Mouse (Mus musculus) C2C12 (cell line): Measurements from ENCODE around the gene H2al1j. TPM values are rescaled to one million over a fixed set of nuclear protein-coding genes. Genes with fewer than 3 reads are reported as not detected.
A peak's percentile ranks its signal among the peaks of the same experiment; 100 is the strongest.
"Not testable (repeated sequence)": the region's sequence is repeated elsewhere in the genome, so short reads cannot be mapped to it uniquely, and the experiment has no call there.

Source experiments
- H3K27me3 ChIP-seq: one replicate; pipeline ENCODE4 v1.6.1; 2011; ENCODE audit not compliant: control insufficient read depth, insufficient read depth, insufficient read length
- H3K36me3 ChIP-seq: one replicate; pipeline ENCODE4 v1.6.1; 2011; ENCODE audit not compliant: control insufficient read depth, insufficient read depth
- H3K4me3 ChIP-seq: one replicate; pipeline ENCODE4 v1.5.1; 2011; ENCODE audit warnings: mild to moderate bottlenecking, control low read depth; ENCODE audit not compliant: poor library complexity, insufficient read depth, severe bottlenecking
- H3K79me2 ChIP-seq: one replicate; pipeline ENCODE4 v1.6.1; 2011; ENCODE audit not compliant: control insufficient read depth, insufficient read depth
- H3K79me3 ChIP-seq: one replicate; pipeline ENCODE4 v1.6.1; 2011; ENCODE audit warnings: low read depth, control low read depth
- H3ac ChIP-seq: one replicate; pipeline ENCODE3; 2011; ENCODE audit warnings: low read depth; ENCODE audit not compliant: control insufficient read depth, insufficient read length
- CEBPB ChIP-seq: IDR thresholded peaks from one replicate; pipeline ENCODE4 v1.6.1; 2011; ENCODE audit warnings: low read depth, mild to moderate bottlenecking, control low read depth, moderate library complexity
- CTCF ChIP-seq: IDR thresholded peaks from one replicate; pipeline ENCODE4 v1.5.1; 2011; ENCODE audit not compliant: control insufficient read depth, insufficient read depth, insufficient read length
- FOSL1 ChIP-seq: IDR thresholded peaks from one replicate; pipeline ENCODE4 v1.8.0; 2011; ENCODE audit warnings: mild to moderate bottlenecking, low read length; ENCODE audit not compliant: poor library complexity, insufficient read depth, severe bottlenecking
- MAX ChIP-seq: IDR thresholded peaks from one replicate; pipeline ENCODE4 v1.6.1; 2011; ENCODE audit warnings: mild to moderate bottlenecking, control low read depth
- MYOD1 ChIP-seq: IDR thresholded peaks from one replicate; pipeline ENCODE4 v1.6.1; 2011; ENCODE audit warnings: low read depth; ENCODE audit not compliant: control insufficient read depth, insufficient read length
- MYOG ChIP-seq: IDR thresholded peaks from one replicate; pipeline ENCODE4 v1.6.1; 2011; ENCODE audit not compliant: control insufficient read depth, insufficient read length; ENCODE audit errors: extremely low read depth
- USF1 ChIP-seq: IDR thresholded peaks from one replicate; pipeline ENCODE4 v1.6.1; 2011; ENCODE audit warnings: low read depth, mild to moderate bottlenecking, control low read depth, moderate library complexity
- polyA plus RNA-seq: library from polyadenylated mRNA; unstranded; fragments of >200 nt; fragmentation: generic; extraction: Trizol; gene quantifications from one replicate; pipeline ENCODE4 v1.2.1, GENCODE M21; 2012; ENCODE audit warnings: missing spikeins

H2al1j gene
- polyA plus RNA-seq, 1 experiment, result not detected

- not testable (repeated sequence) for H3K27me3 ChIP-seq, H3K79me2 ChIP-seq, H3K36me3 ChIP-seq, H3K4me3 ChIP-seq, H3K79me3 ChIP-seq, H3ac ChIP-seq
Measured at GRCm38 (mm10) chrX:11317956-11318355, 9.7 kb upstream of the H2al1j start, which contains the start of gene H2al1g. H2al1g (plus strand) TSS chrX:11318256.

GRCm38 (mm10) chrX:11321192-11321591 is 6.4 kb upstream of the H2al1j start, which contains the start of gene H2al1h:
H2al1h (plus strand) TSS chrX:11321492.
- not testable (repeated sequence) for H3K79me2 ChIP-seq, H3K4me3 ChIP-seq, H3K36me3 ChIP-seq, H3K27me3 ChIP-seq, H3ac ChIP-seq, H3K79me3 ChIP-seq

- not testable (repeated sequence) for H3K79me3 ChIP-seq, H3K27me3 ChIP-seq, H3ac ChIP-seq, H3K4me3 ChIP-seq, H3K79me2 ChIP-seq, H3K36me3 ChIP-seq
Measured at GRCm38 (mm10) chrX:11324359-11324758, 3.3 kb upstream of the H2al1j start, which contains the start of gene H2al1i. H2al1i (plus strand) TSS chrX:11324659.

- H3K27me3 ChIP-seq, result no peaks in the 10 kb centered on the region
- TF ChIP-seq CTCF (no peak), FOSL1 (no peak), MYOG (no peak), MAX (no peak), CEBPB (no peak), USF1 (no peak), MYOD1 (no peak)
- no peaks in the 10 kb centered on the region for H3K79me2 ChIP-seq
- no peak overlapping the region for H3ac ChIP-seq
- H3K4me3 ChIP-seq, result no peak overlapping the region
- H3K79me3 ChIP-seq, result no peaks in the 10 kb centered on the region
- H3K36me3 ChIP-seq, result no peaks in the 10 kb centered on the region
Measured at GRCm38 (mm10) chrX:11345762-11346161, 18.1 kb downstream of the H2al1j start.

- Histone ChIP-seq H3K36me3 (no peaks in the 10 kb centered on the region), H3K4me3 (no peak overlapping the region), H3K27me3 (no peaks in the 10 kb centered on the region), H3K79me3 (no peaks in the 10 kb centered on the region), H3K79me2 (no peaks in the 10 kb centered on the region), H3ac (no peak overlapping the region)
- TF ChIP-seq MYOD1 (no peak), USF1 (no peak), CTCF (no peak), CEBPB (no peak), MYOG (no peak), FOSL1 (no peak), MAX (no peak)
Measured at GRCm38 (mm10) chrX:11346756-11347155, 19.1 kb downstream of the H2al1j start.

- H3K4me3 ChIP-seq, result no peak overlapping the region
- H3K79me2 ChIP-seq, result no peaks in the 10 kb centered on the region
- H3ac ChIP-seq, result no peak overlapping the region
- TF ChIP-seq MYOG (no peak), CEBPB (no peak), FOSL1 (no peak), CTCF (no peak), MYOD1 (no peak), MAX (no peak), USF1 (no peak)
- H3K36me3 ChIP-seq, result no peaks in the 10 kb centered on the region
- no peaks in the 10 kb centered on the region for H3K79me3 ChIP-seq
- H3K27me3 ChIP-seq, result no peaks in the 10 kb centered on the region
Measured at GRCm38 (mm10) chrX:11360823-11361222, 33.2 kb downstream of the H2al1j start.

GRCm38 (mm10) chrX:11361261-11361660 is 33.6 kb downstream of the H2al1j start:
- H3K36me3 ChIP-seq, result no peaks in the 10 kb centered on the region
- no peak overlapping the region for H3ac ChIP-seq
- no peak overlapping the region for H3K4me3 ChIP-seq
- no peaks in the 10 kb centered on the region for H3K79me3 ChIP-seq
- H3K79me2 ChIP-seq, result no peaks in the 10 kb centered on the region
- no peaks in the 10 kb centered on the region for H3K27me3 ChIP-seq
- TF ChIP-seq CEBPB (peak; percentile 14), MAX (no peak)
